Comparison of ENCODE assay signal across 8 mouse cellular contexts in genomic region chr5:111269613-111270205, GRCm38 (mm10).
DNase-seq lines count a peak whose midpoint lies in the region; ATAC-seq and TF ChIP-seq lines count a peak whose summit lies in the region.

No protein-coding gene starts in this region.

- peak; percentile 83 for TF ChIP-seq CTCF in bone marrow macrophage, adult 2 months (IDR thresholded peaks at IDR 0.05; ENCODE audit: low read depth, low read length)

- H3K9me3 ChIP-seq in forebrain, embryonic 10.5 days: peaks cover 11% of the 10 kb centered on the region

- no peak for TF ChIP-seq POLR2A in bone marrow macrophage, adult 2 months (IDR thresholded peaks at IDR 0.05; ENCODE audit: borderline replicate concordance, low read depth, low read length)

- no peak overlapping the region for H3K27ac ChIP-seq in bone marrow macrophage, adult 2 months (ENCODE audit: insufficient read depth, low read depth, low read length)
- H3K27ac ChIP-seq in forebrain, embryonic 10.5 days: peak overlapping the region; percentile 40; the same call in 1 of the 2 replicates

- H3K36me3 ChIP-seq in forebrain, embryonic 10.5 days (replicated peaks): peaks cover 17% of the 10 kb centered on the region

- peaks cover 10% of the 10 kb centered on the region; the same call in 1 of the 2 replicates for H3K27me3 ChIP-seq in forebrain, embryonic 10.5 days (ENCODE audit: poor library complexity, severe bottlenecking)

- no peaks in the 10 kb centered on the region for H3K4me1 ChIP-seq in bone marrow macrophage, adult 2 months (ENCODE audit: control insufficient read depth, insufficient read depth, low read length)
- peaks cover 28% of the 10 kb centered on the region for H3K4me1 ChIP-seq in forebrain, embryonic 10.5 days

- peak; percentile 57 for DNase-seq in ES-CJ7 (ENCODE audit: low read depth, low spot score)
- peak; percentile 84 for DNase-seq in forebrain, embryonic 10.5 days (ENCODE audit: extremely low spot score, low spot score)
- peak; percentile 83 to 91 for DNase-seq in heart, postnatal 14 days
- peak; percentile 91 to 92 for DNase-seq in kidney, postnatal 4 days
- DNase-seq in lung, postnatal 36 days: peak; percentile 90
- DNase-seq in right cerebral cortex, adult 2 months (ENCODE audit: low spot score in 2 of 2): peak; percentile 63 to 72

- intact Hi-C loops in heart, postnatal 14 days (cut with DNase I): loop anchor here (5.0 kb wide), 2 partner anchors 347 to 482 kb away; no protein-coding TSS in a partner anchor

- no peak overlapping the region for H3K4me3 ChIP-seq in bone marrow macrophage, adult 2 months (ENCODE audit: insufficient read depth, low read length)
- H3K4me3 ChIP-seq in forebrain, embryonic 10.5 days: no peak overlapping the region

- no peak for ATAC-seq in activated CD4-positive, CD25-positive, alpha-beta regulatory T cell, adult 4 months

- 64% methylated on average over 6 of the region's 6 CpGs for WGBS in forebrain, embryonic 10.5 days
